Comparison of ENCODE assay signal across 17 mouse cellular contexts in genomic region chr19:8747368-8747767, GRCm38 (mm10). TPM values are rescaled to one million over a fixed set of nuclear protein-coding genes. Genes with fewer than 3 reads are reported as not detected.
DNase-seq lines count a peak whose midpoint lies in the region; ATAC-seq and TF ChIP-seq lines count a peak whose summit lies in the region.
"Had no signal": no experiment of that assay in that cellular context is flagged by ENCODE, and none has a peak within 500 bp of the region (broad histone marks: within the 10 kb centered on the region; RNA-seq: fewer than 3 reads in every experiment).

No protein-coding gene starts in this region.

- H3K4me3 ChIP-seq in kidney, adult 2 months (ENCODE audit: insufficient read depth, low read depth, low read length), result no peak overlapping the region
- H3K4me3 ChIP-seq in E14TG2a.4 (replicated peaks; ENCODE audit: low read length), result no peak overlapping the region
- H3K4me3 ChIP-seq: forebrain, embryonic 10.5 days; limb, embryonic 10.5 days; midbrain, embryonic 12.5 days; neural tube, embryonic 15.5 days had no signal

- TF ChIP-seq POLR2A in kidney, adult 2 months (IDR thresholded peaks at IDR 0.05; ENCODE audit: low read depth, low read length), result no peak

- TF ChIP-seq CTCF in kidney, adult 2 months (conservative IDR thresholded peaks at IDR 0.05; ENCODE audit: insufficient read depth, insufficient read length, low read depth, low read length), result 0 out of 2 replicates have a peak, but pooled peaks have one; percentile 15
- peak; percentile 33 for TF ChIP-seq CTCF in E14TG2a.4 (conservative IDR thresholded peaks at IDR 0.05; ENCODE audit: low read length)

- peaks cover 11% of the 10 kb centered on the region for H3K36me3 ChIP-seq in kidney, adult 2 months (ENCODE audit: control insufficient read depth, insufficient read depth, low read length)
- peaks cover 95% of the 10 kb centered on the region for H3K36me3 ChIP-seq in E14TG2a.4 (ENCODE audit: insufficient read depth, low read length)

- no peak for DNase-seq in kidney, adult 2 months
- DNase-seq in kidney, adult 8-10 months, result no peak
- DNase-seq in 416B (ENCODE audit: low read depth), result peak; percentile 54
- no peak for DNase-seq in thymus, postnatal 36 days
- DNase-seq in right cerebral cortex, postnatal 10 days (ENCODE audit: low spot score in 2 of 2), result no peak
- DNase-seq: adrenal gland, postnatal 14 days; cerebellum, adult 11-12 months; gastrocnemius, postnatal 14 days; heart, postnatal 10 days; lung, adult 2 months had no signal

- no peaks in the 10 kb centered on the region for H3K27me3 ChIP-seq in kidney, adult 2 months (replicated peaks; ENCODE audit: control insufficient read depth, insufficient read depth, low read length)
- no peaks in the 10 kb centered on the region for H3K27me3 ChIP-seq in E14TG2a.4 (ENCODE audit: insufficient read depth, low read length)
- H3K27me3 ChIP-seq: midbrain, embryonic 12.5 days; neural tube, embryonic 15.5 days had no signal

- WGBS in kidney, adult 2 months, result 72% methylated on average over 2 of the region's 2 CpGs

- no peaks in the 10 kb centered on the region for H3K9me3 ChIP-seq in E14TG2a.4 (ENCODE audit: low read length)
- H3K9me3 ChIP-seq: forebrain, embryonic 10.5 days; limb, embryonic 10.5 days; midbrain, embryonic 12.5 days; neural tube, embryonic 15.5 days had no signal

- ATAC-seq in granulocyte monocyte progenitor cell, adult 5-6 weeks (replicated peaks; ENCODE audit: poor library complexity, severe bottlenecking), result peak; percentile 50
- ATAC-seq: inflammation-experienced regulatory T-cells, adult 6 months had no signal

- no peak overlapping the region for H3K27ac ChIP-seq in kidney, adult 2 months (ENCODE audit: insufficient read depth, low read depth, low read length)
- H3K27ac ChIP-seq: forebrain, embryonic 10.5 days; limb, embryonic 10.5 days; midbrain, embryonic 12.5 days; neural tube, embryonic 15.5 days had no signal

- peaks cover 7% of the 10 kb centered on the region; the same call in 1 of the 2 replicates for H3K4me1 ChIP-seq in kidney, adult 2 months (ENCODE audit: control insufficient read depth, insufficient read depth, low read length)
- peaks cover 14% of the 10 kb centered on the region for H3K4me1 ChIP-seq in E14TG2a.4 (replicated peaks; ENCODE audit: low read depth, low read length)

RNA-seq across cellular contexts. Expression of gene Stx5a, which starts 6.2 kb away (rescaled TPM):
- 51.4 and 59.4 TPM in 2 replicates for polyA plus RNA-seq in kidney, adult 2 months (2012; rRNA removed)
- 63.4 and 64.7 TPM in 2 replicates for total RNA-seq in granulocyte monocyte progenitor cell, adult 5-6 weeks (2014; fragmentation: Nextera tagmentation)
- total RNA-seq in granulocyte monocyte progenitor cell, adult 5-6 weeks (2017), result 43.0 and 62.0 TPM in 2 replicates

RNA-seq across cellular contexts. Expression of gene 1700092M07Rik, which starts 6.8 kb away (rescaled TPM):
- polyA plus RNA-seq in kidney, adult 2 months (2012; rRNA removed), result 0.39 TPM in 1 of 2 replicates, not detected in the other
- total RNA-seq in granulocyte monocyte progenitor cell, adult 5-6 weeks (2014; fragmentation: Nextera tagmentation), result not detected in 2 replicates
- total RNA-seq in granulocyte monocyte progenitor cell, adult 5-6 weeks (2017), result 2.5 TPM in 2 replicates
- total RNA-seq: gastrocnemius, postnatal 14 days; heart, postnatal 10 days had no signal
- polyA plus RNA-seq: lung, adult 2 months had no signal

RNA-seq across cellular contexts. Expression of gene Nxf1, which starts 9.5 kb away (rescaled TPM):
- polyA plus RNA-seq in kidney, adult 2 months (2012; rRNA removed), result 84.0 and 89.7 TPM in 2 replicates
- 268 and 347 TPM in 2 replicates for total RNA-seq in granulocyte monocyte progenitor cell, adult 5-6 weeks (2014; fragmentation: Nextera tagmentation)
- total RNA-seq in granulocyte monocyte progenitor cell, adult 5-6 weeks (2017), result 89.4 and 113 TPM in 2 replicates

RNA-seq across cellular contexts. Expression of gene Wdr74, which starts 11.7 kb away (rescaled TPM):
- 28.2 and 29.3 TPM in 2 replicates for polyA plus RNA-seq in kidney, adult 2 months (2012; rRNA removed)
- total RNA-seq in granulocyte monocyte progenitor cell, adult 5-6 weeks (2014; fragmentation: Nextera tagmentation), result 122 and 136 TPM in 2 replicates
- 96.6 and 196 TPM in 2 replicates for total RNA-seq in granulocyte monocyte progenitor cell, adult 5-6 weeks (2017)

RNA-seq across cellular contexts. Expression of gene Tmem223, which starts 23.4 kb away (rescaled TPM):
- 238 and 291 TPM in 2 replicates for polyA plus RNA-seq in kidney, adult 2 months (2012; rRNA removed)
- 61.2 and 62.7 TPM in 2 replicates for total RNA-seq in granulocyte monocyte progenitor cell, adult 5-6 weeks (2014; fragmentation: Nextera tagmentation)
- 35.7 and 40.6 TPM in 2 replicates for total RNA-seq in granulocyte monocyte progenitor cell, adult 5-6 weeks (2017)
